Mouse (Mus musculus) liver, adult 2 months (tissue): Measurements from ENCODE around the gene Tas2r121.

ENCODE experiments used
- CTCF ChIP-seq: fragments of 200-500 bp; IDR thresholded peaks from 2 replicates; pipeline ENCODE4 v1.5.1; 2011; ENCODE audit warnings: low read depth, low read length, control low read depth
- POLR2A ChIP-seq: fragments of 200-500 bp; IDR thresholded peaks from 2 replicates; pipeline ENCODE4 v1.6.1; 2011; ENCODE audit warnings: low read length, control low read depth; ENCODE audit not compliant: insufficient read depth; ENCODE audit errors: extremely low read depth

GRCm38 (mm10) chr6:132656653-132657052, 44.2 kb downstream of the Tas2r121 start, which contains the start of gene Tas2r120:
- TF ChIP-seq CTCF (no peak), POLR2A (no peak)
